Mouse (Mus musculus) lung, postnatal 0 days (tissue): Measurements from ENCODE around the gene Gm20388.

Experiments
- CTCF ChIP-seq: IDR thresholded peaks from 2 replicates; pipeline ENCODE4 v1.5.1; 2016; ENCODE audit warnings: antibody characterized with exemption, mild to moderate bottlenecking
- EP300 ChIP-seq: IDR thresholded peaks from 2 replicates; pipeline ENCODE4 v1.6.1; 2016; ENCODE audit warnings: antibody characterized with exemption, mild to moderate bottlenecking, control low read depth

GRCm38 (mm10) chr8:121861276-121861675, 1950.6 kb downstream of the Gm20388 start:
- TF ChIP-seq CTCF (no peak), EP300 (no peak)
